Mouse (Mus musculus): ENCODE measurements around the gene Rbck1. TPM values are rescaled to one million over a fixed set of nuclear protein-coding genes. Genes with fewer than 3 reads are reported as not detected.

Rbck1 gene
- polyA plus RNA-seq, 1 experiment: 65.3 TPM

- no peak for TF ChIP-seq MYOG (IDR thresholded peaks at IDR 0.05; ENCODE audit: control insufficient read depth, extremely low read depth, insufficient read length)
- TF ChIP-seq USF1 (IDR thresholded peaks at IDR 0.05; ENCODE audit: low read depth): no peak
- TF ChIP-seq FOSL1 (IDR thresholded peaks at IDR 0.05; ENCODE audit: insufficient read depth, low read length, poor library complexity, severe bottlenecking): no peak
- no peak for TF ChIP-seq CTCF (IDR thresholded peaks at IDR 0.05; ENCODE audit: control insufficient read depth, insufficient read depth, insufficient read length)
- no peak for TF ChIP-seq MAX (IDR thresholded peaks at IDR 0.05)
- TF ChIP-seq CEBPB (IDR thresholded peaks at IDR 0.05; ENCODE audit: low read depth): no peak
- no peak for TF ChIP-seq MYOD1 (IDR thresholded peaks at IDR 0.05; ENCODE audit: control insufficient read depth, insufficient read length, low read depth)
- Histone ChIP-seq H3K27me3 (ENCODE audit: control insufficient read depth, insufficient read depth, insufficient read length) (no peaks in the 10 kb centered on the region), H3K79me2 (ENCODE audit: control insufficient read depth, insufficient read depth) (no peaks in the 10 kb centered on the region), H3K79me3 (ENCODE audit: low read depth) (no peaks in the 10 kb centered on the region), H3K4me3 (ENCODE audit: insufficient read depth, poor library complexity, severe bottlenecking) (no peak overlapping the region), H3K36me3 (ENCODE audit: control insufficient read depth, insufficient read depth) (no peaks in the 10 kb centered on the region), H3ac (ENCODE audit: control insufficient read depth, insufficient read length, low read depth) (no peak overlapping the region)
These were observed 15.3 kb upstream of the Rbck1 start for GRCm38 (mm10) chr2:152347722-152348121.

DNA sequence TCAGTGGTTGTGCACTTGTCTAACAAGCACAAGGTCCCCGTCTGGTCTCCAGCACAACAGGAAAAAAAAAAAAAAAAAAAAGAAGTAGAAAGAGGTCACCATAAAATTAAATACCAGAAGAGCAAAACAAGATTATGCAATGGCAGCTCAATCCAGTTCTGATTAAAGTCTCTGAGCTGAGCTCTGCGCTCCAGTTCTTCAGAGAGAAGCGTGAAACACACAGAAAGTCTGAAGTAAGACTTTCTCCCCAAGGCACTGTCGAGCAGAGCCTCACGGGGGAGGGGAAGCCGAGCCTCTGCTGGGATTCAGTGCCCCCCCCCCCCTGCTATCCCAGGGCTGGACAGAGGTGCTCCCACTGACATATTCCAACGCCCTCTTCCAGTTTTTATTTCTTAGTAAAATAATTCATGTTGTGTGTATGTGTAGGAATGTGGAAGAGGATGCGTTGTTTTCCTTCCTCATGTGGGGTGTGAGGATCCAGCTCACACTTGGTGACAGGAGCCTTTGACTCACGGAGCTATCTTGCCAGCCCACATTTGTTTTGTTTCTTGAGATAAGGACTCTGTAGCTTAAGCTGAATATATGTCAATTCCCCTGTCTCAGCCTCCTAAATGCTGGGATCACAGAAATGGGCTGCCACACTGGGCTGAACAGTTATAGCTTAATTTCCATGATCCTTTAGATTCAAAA, 14.5 kb upstream of the Rbck1 start:
- no peaks in the 10 kb centered on the region for H3K79me2 ChIP-seq (ENCODE audit: control insufficient read depth, insufficient read depth)
- no peak overlapping the region for H3ac ChIP-seq (ENCODE audit: control insufficient read depth, insufficient read length, low read depth)
- no peaks in the 10 kb centered on the region for H3K79me3 ChIP-seq (ENCODE audit: low read depth)
- no peaks in the 10 kb centered on the region for H3K36me3 ChIP-seq (ENCODE audit: control insufficient read depth, insufficient read depth)
- no peaks in the 10 kb centered on the region for H3K27me3 ChIP-seq (ENCODE audit: control insufficient read depth, insufficient read depth, insufficient read length)
- H3K4me3 ChIP-seq (ENCODE audit: insufficient read depth, poor library complexity, severe bottlenecking): no peak overlapping the region
- TF ChIP-seq CTCF (IDR thresholded peaks at IDR 0.05; ENCODE audit: control insufficient read depth, insufficient read depth, insufficient read length) (no peak), MAX (IDR thresholded peaks at IDR 0.05) (no peak), USF1 (IDR thresholded peaks at IDR 0.05; ENCODE audit: low read depth) (no peak), MYOG (IDR thresholded peaks at IDR 0.05; ENCODE audit: control insufficient read depth, extremely low read depth, insufficient read length) (no peak)

DNA sequence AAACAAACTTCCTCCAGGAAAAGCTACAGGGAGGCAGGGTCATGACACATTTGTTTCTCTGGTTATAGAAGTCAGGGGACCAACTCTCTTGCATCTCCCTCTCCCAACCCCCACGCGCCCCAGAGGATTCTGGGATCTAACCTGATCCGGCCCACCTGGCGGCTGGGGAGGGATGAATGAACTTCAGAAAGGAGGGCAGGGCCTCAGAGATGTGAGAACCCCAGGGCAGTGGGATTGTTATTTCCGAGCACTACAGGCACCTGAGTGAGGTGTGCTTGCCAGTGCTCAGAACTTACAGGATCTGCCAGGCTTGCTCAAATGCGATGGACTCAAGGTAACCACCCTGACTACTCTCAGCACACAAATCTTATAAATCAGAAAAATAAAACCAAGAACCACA, 12.9 kb upstream of the Rbck1 start:
- no peaks in the 10 kb centered on the region for H3K79me2 ChIP-seq (ENCODE audit: control insufficient read depth, insufficient read depth)
- TF ChIP-seq USF1 (IDR thresholded peaks at IDR 0.05; ENCODE audit: low read depth): no peak
- no peak for TF ChIP-seq MAX (IDR thresholded peaks at IDR 0.05)
- no peak for TF ChIP-seq CTCF (IDR thresholded peaks at IDR 0.05; ENCODE audit: control insufficient read depth, insufficient read depth, insufficient read length)
- TF ChIP-seq MYOD1 (IDR thresholded peaks at IDR 0.05; ENCODE audit: control insufficient read depth, insufficient read length, low read depth): no peak
- no peak for TF ChIP-seq FOSL1 (IDR thresholded peaks at IDR 0.05; ENCODE audit: insufficient read depth, low read length, poor library complexity, severe bottlenecking)
- no peak for TF ChIP-seq CEBPB (IDR thresholded peaks at IDR 0.05; ENCODE audit: low read depth)
- no peak for TF ChIP-seq MYOG (IDR thresholded peaks at IDR 0.05; ENCODE audit: control insufficient read depth, extremely low read depth, insufficient read length)
- no peak overlapping the region for H3K4me3 ChIP-seq (ENCODE audit: insufficient read depth, poor library complexity, severe bottlenecking)
- no peaks in the 10 kb centered on the region for H3K79me3 ChIP-seq (ENCODE audit: low read depth)
- no peaks in the 10 kb centered on the region for H3K36me3 ChIP-seq (ENCODE audit: control insufficient read depth, insufficient read depth)
- H3ac ChIP-seq (ENCODE audit: control insufficient read depth, insufficient read length, low read depth): no peak overlapping the region
- no peaks in the 10 kb centered on the region for H3K27me3 ChIP-seq (ENCODE audit: control insufficient read depth, insufficient read depth, insufficient read length)

GRCm38 (mm10) chr2:152344909-152345308, 12.5 kb upstream of the Rbck1 start:
- Histone ChIP-seq H3K79me3 (ENCODE audit: low read depth) (no peaks in the 10 kb centered on the region), H3K36me3 (ENCODE audit: control insufficient read depth, insufficient read depth) (no peaks in the 10 kb centered on the region), H3K79me2 (ENCODE audit: control insufficient read depth, insufficient read depth) (no peaks in the 10 kb centered on the region), H3K4me3 (ENCODE audit: insufficient read depth, poor library complexity, severe bottlenecking) (no peak overlapping the region), H3K27me3 (ENCODE audit: control insufficient read depth, insufficient read depth, insufficient read length) (no peaks in the 10 kb centered on the region), H3ac (ENCODE audit: control insufficient read depth, insufficient read length, low read depth) (no peak overlapping the region)
- TF ChIP-seq CTCF (IDR thresholded peaks at IDR 0.05; ENCODE audit: control insufficient read depth, insufficient read depth, insufficient read length): no peak
- no peak for TF ChIP-seq MYOD1 (IDR thresholded peaks at IDR 0.05; ENCODE audit: control insufficient read depth, insufficient read length, low read depth)
- no peak for TF ChIP-seq FOSL1 (IDR thresholded peaks at IDR 0.05; ENCODE audit: insufficient read depth, low read length, poor library complexity, severe bottlenecking)
- no peak for TF ChIP-seq MAX (IDR thresholded peaks at IDR 0.05)
- no peak for TF ChIP-seq MYOG (IDR thresholded peaks at IDR 0.05; ENCODE audit: control insufficient read depth, extremely low read depth, insufficient read length)
- TF ChIP-seq CEBPB (IDR thresholded peaks at IDR 0.05; ENCODE audit: low read depth): no peak
- TF ChIP-seq USF1 (IDR thresholded peaks at IDR 0.05; ENCODE audit: low read depth): no peak

DNA sequence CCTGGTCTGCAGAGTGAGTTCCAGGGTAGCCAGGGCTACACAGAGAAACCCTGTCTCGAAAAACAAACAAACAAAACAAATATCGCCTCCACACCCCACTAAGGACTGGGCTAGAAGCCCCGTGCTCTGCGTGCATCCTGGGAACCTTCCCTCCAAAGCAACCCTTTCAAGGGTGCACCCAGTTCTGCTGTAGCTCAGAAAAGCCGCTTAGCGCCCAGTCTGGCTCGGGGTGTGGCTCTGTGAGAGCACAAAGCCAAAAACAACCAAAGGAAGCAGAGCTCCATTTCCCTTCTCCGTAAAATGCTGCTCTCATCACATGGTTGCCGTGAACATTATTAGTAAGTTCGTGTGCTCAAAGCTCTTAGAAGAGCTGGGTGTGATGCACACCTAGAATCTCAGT, 11.9 kb upstream of the Rbck1 start:
- Histone ChIP-seq H3K27me3 (ENCODE audit: control insufficient read depth, insufficient read depth, insufficient read length) (no peaks in the 10 kb centered on the region), H3K4me3 (ENCODE audit: insufficient read depth, poor library complexity, severe bottlenecking) (peak overlapping the region; percentile 40)
- TF ChIP-seq USF1 (IDR thresholded peaks at IDR 0.05; ENCODE audit: low read depth) (no peak), CTCF (IDR thresholded peaks at IDR 0.05; ENCODE audit: control insufficient read depth, insufficient read depth, insufficient read length) (no peak), MAX (IDR thresholded peaks at IDR 0.05) (no peak), CEBPB (IDR thresholded peaks at IDR 0.05; ENCODE audit: low read depth) (no peak), MYOD1 (IDR thresholded peaks at IDR 0.05; ENCODE audit: control insufficient read depth, insufficient read length, low read depth) (no peak), FOSL1 (IDR thresholded peaks at IDR 0.05; ENCODE audit: insufficient read depth, low read length, poor library complexity, severe bottlenecking) (no peak), MYOG (IDR thresholded peaks at IDR 0.05; ENCODE audit: control insufficient read depth, extremely low read depth, insufficient read length) (no peak)

More for the DNA sequence above, 11.9 kb upstream of the Rbck1 start:
- Histone ChIP-seq H3ac (ENCODE audit: control insufficient read depth, insufficient read length, low read depth) (no peak overlapping the region), H3K79me3 (ENCODE audit: low read depth) (no peaks in the 10 kb centered on the region), H3K79me2 (ENCODE audit: control insufficient read depth, insufficient read depth) (no peaks in the 10 kb centered on the region), H3K36me3 (ENCODE audit: control insufficient read depth, insufficient read depth) (no peaks in the 10 kb centered on the region)
